Mouse (Mus musculus): ENCODE measurements at regions not wholly inside any gene's neighbourhood (a gene's known extent, or its start where the extent isn't known, plus 50 kb on each side); places are given as distances from the start of the nearest gene placed in this dataset.

GRCm38 (mm10) chr13:83376097-83376797 is 127.6 kb upstream of the Mef2c start:
- peak; percentile 21 to 76 for DNase-seq (ENCODE audit: low spot score in 2 of 2)
- intact Hi-C loops (cut with DNase I), result no loop called here

- no peak for DNase-seq (ENCODE audit: low spot score in 2 of 2)
- intact Hi-C loops (cut with DNase I), result no loop called here
Observed at GRCm38 (mm10) chr13:83378644-83379043, 125.2 kb upstream of the Mef2c start.

- DNase-seq (ENCODE audit: low spot score in 2 of 2), result no peak
- intact Hi-C loops (cut with DNase I), result no loop called here
Observed at GRCm38 (mm10) chr13:83382609-83383008, 121.2 kb upstream of the Mef2c start.

- intact Hi-C loops (cut with DNase I), result loop anchor here (5.0 kb wide), 1 partner anchor 53 kb away; no protein-coding TSS in a partner anchor
- no peak for DNase-seq (ENCODE audit: low spot score in 2 of 2)
Observed at GRCm38 (mm10) chr13:83394773-83395172, 109.1 kb upstream of the Mef2c start.

GRCm38 (mm10) chr13:83399381-83399780 is 104.5 kb upstream of the Mef2c start:
- peak in 1 of 2 experiments; percentile 33 for DNase-seq (ENCODE audit: low spot score in 2 of 2)
- intact Hi-C loops (cut with DNase I), result loop anchor here (5.0 kb wide), 1 partner anchor 48 kb away; no protein-coding TSS in a partner anchor

GRCm38 (mm10) chr13:83439619-83440436 is 64.0 kb upstream of the Mef2c start:
- no peak for DNase-seq (ENCODE audit: low spot score in 2 of 2)
- intact Hi-C loops (cut with DNase I), result no loop called here

GRCm38 (mm10) chr13:83444277-83444676 is 59.6 kb upstream of the Mef2c start:
- DNase-seq (ENCODE audit: low spot score in 2 of 2), result no peak
- intact Hi-C loops (cut with DNase I), result no loop called here

GRCm38 (mm10) chr13:83450820-83451219 is 53.0 kb upstream of the Mef2c start:
- DNase-seq (ENCODE audit: low spot score in 2 of 2), result no peak
- intact Hi-C loops (cut with DNase I), result no loop called here

GRCm38 (mm10) chr13:83452987-83453386 is 50.8 kb upstream of the Mef2c start:
- intact Hi-C loops (cut with DNase I), result no loop called here
- no peak for DNase-seq (ENCODE audit: low spot score in 2 of 2)

Measured in left cerebral cortex, postnatal 25 days (tissue).